Mouse (Mus musculus) c-Kit-positive CD71-positive TER-119-negative erythroid progenitor cells, embryonic 14.5 days (primary cell): ENCODE data around the gene Kif12.

Experiments used
- DNase-seq: peaks from one replicate; pipeline ENCODE4 v3.0.0-alpha.2; 2013; ENCODE audit warnings: low read depth

Kif12 gene

DNA sequence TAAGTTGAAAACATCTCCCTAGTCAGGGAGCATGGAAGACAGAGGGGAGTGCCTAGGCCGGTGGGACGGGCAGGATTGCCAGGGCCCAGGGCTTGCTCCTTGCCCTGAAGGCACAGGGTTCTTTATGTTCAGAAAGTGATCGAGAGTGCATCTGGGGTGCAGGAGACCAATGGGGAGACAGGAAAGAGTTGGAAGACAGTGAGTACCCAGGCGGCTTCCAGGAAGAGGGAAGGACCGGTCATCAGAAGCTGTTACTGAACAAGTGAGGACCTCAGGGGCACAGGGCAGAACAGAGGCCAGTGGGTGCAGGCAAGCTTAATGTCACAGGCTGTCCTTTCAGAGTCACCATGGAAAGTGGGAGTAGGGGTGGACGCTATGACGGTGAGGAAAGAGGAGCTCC, 13.7 kb downstream of the Kif12 start:
- DNase-seq, result no peak

DNA sequence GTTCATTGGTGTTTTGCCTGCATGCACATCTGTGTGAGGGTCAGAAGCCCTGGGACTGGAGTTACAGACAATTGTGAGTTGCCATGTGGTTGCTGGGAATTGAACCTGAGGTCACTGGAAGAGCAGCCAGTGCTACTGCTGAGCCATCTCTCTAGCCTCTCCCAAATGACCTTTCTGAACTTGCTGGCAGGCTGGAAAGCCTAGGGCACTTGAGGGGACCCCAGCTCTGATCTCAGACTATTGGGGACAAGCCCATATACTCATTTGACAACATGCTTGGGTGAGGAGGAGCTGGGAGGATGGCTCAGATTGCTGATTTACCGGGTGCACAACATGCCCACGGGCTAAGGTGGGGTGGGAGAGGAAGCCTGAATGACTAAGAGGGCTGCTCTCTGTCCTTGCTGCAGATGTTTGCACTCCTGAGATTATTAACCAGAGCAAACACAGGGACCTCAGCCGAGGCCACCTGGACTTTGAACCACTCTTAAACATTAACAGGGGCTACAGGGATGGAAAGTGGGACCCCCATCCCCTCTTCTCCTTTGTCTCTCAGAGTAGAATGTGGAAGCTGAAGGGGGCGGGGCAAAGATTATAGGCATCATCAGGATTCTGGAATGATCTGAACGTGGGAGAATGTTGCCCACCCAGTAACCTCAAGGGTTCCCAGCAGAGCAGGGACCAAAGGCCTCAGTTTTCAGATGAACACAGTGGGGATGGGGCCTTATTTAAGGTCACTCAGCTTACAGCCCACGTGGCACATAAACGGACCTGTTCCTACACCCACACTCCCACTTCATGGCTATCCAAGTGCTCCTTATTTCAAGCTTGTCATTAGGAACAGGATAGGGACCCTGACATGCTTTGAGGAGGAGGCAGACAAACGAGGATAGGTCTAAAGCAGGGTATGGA, 15.0 kb downstream of the Kif12 start:
- DNase-seq, result no peak

- DNase-seq, result no peak
These were observed 16.3 kb downstream of the Kif12 start for GRCm38 (mm10) chr4:63155596-63155995.

GRCm38 (mm10) chr4:63154699-63155098, 17.2 kb downstream of the Kif12 start, which contains the start of gene Ambp:
TSS of gene Ambp (minus strand) at chr4:63154799.
- DNase-seq, result no peak

DNA sequence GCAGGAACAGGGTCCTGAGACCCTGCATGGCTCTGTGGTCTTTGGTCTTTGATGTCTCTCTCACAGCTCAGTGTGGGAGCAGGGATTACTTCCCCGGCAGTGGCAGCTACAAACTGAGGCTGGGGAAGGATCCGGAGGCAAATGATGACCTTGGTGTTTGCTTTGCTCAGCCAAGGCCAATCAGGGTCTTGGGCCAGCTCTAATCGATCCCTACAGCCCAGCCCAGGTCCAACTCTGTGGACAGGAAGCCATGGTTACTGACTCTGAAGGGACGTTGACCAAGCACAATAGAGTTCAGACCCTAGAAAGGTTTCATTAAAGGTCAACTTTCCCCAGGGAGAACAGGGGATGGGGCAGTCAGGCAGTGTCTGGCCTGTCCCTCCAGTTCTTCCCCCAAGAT, 17.9 kb downstream of the Kif12 start:
- DNase-seq, result no peak

GRCm38 (mm10) chr4:63151127-63151526, 20.8 kb downstream of the Kif12 start:
- DNase-seq, result no peak

GRCm38 (mm10) chr4:63147268-63147667, 24.7 kb downstream of the Kif12 start:
- DNase-seq, result no peak

GRCm38 (mm10) chr4:63129891-63130624, 41.9 kb downstream of the Kif12 start:
- DNase-seq, result no peak

DNA sequence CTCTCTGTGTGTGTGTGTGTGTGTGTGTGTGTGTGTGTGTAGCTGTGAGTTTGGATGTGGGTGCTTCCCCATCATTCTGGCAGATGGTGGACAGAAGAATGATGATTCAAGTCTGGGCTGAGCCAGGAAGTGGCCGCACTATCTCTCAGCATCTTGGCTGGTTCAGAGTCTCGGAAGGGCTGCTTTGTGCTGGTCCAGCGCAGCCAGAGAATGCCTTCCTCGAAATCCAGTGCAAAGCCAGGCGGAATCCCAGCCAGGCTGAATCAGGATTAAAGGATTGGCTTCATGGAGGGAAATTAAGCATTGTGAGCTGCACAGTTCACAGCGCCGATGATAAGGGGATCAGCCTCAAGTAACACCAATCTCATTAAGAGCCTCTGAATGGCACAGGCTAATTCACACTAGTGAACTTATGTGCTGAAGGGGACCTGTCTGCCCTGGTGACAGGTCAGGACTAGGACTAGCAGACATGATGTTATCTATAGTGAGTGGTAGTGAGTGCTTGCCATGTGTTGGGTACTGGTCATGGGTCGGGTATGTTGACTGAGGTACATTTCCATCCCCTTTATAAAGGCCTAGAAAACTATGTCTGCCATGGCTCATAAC, 47.0 kb downstream of the Kif12 start:
- no peak for DNase-seq

DNA sequence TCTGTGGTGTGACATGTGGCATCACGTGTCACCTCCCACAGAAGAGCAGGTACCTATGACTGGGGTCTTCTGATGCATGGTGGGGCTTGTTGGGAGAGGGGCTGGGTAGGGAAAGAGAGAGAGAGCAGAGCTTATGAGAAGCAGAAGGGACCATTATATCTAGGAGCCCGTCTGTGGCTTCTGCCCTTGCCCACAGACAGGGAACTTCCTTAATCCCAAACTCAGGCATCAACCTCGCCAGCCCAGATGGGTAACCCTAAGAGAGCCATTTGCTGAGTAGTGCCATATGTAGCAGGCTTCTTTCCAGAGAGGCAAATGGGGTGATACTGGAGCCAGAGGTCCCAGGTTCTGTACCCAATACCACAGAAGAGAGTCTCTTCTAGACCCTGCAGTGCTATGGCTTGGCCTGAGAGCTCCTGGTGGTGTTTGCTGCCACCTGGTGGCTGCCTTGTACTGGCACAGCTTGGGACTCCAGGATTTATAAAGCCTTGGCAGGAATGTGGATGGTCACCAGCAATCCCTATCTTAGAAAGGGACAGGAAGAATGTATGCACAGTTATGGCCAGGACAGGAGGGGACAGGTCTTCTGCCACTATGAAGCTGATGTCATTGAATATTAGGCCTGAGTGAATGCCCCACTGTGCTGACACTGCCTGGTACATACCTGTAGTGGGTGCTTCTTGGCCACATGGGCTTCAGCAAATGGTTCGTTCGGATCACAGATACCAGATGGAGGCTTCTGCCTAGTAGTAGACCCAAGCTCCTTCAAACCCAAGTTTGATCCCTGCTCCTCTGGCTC, 53.1 kb downstream of the Kif12 start:
- DNase-seq, result peak; percentile 15
